Mouse (Mus musculus) brain, adult 2 months (tissue): Measurements from ENCODE around the gene Ccdc188.

Experiments used
- DNase-seq: peaks from one replicate; pipeline ENCODE4 v3.0.0; 2011; ENCODE audit warnings: low read depth, low spot score

The Ccdc188 gene

DNA sequence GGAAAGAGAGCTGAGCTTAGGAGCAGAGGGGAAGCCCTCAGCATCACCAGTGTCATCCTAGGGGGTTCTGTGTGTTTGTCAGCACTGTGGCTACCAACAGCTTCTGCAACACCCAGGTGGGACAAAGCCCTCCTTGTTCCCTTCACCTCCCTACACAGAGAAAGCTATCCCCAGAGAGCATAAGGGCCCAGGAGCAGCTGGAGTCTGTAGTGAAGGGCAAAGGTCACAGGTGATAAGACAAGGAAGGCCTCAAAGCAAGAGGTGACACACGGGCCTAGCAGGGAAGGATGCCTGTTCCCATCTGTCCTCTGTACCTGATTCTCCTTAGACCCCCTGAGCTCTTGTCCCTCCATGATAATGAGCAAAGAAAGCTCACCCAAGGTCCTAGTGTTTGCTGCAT is 16.1 kb upstream of the Ccdc188 start:
- no peak for DNase-seq

GRCm38 (mm10) chr16:18202061-18202460 is 15.6 kb upstream of the Ccdc188 start:
- no peak for DNase-seq

GRCm38 (mm10) chr16:18203430-18204091 is 14.1 kb upstream of the Ccdc188 start:
- no peak for DNase-seq

DNA sequence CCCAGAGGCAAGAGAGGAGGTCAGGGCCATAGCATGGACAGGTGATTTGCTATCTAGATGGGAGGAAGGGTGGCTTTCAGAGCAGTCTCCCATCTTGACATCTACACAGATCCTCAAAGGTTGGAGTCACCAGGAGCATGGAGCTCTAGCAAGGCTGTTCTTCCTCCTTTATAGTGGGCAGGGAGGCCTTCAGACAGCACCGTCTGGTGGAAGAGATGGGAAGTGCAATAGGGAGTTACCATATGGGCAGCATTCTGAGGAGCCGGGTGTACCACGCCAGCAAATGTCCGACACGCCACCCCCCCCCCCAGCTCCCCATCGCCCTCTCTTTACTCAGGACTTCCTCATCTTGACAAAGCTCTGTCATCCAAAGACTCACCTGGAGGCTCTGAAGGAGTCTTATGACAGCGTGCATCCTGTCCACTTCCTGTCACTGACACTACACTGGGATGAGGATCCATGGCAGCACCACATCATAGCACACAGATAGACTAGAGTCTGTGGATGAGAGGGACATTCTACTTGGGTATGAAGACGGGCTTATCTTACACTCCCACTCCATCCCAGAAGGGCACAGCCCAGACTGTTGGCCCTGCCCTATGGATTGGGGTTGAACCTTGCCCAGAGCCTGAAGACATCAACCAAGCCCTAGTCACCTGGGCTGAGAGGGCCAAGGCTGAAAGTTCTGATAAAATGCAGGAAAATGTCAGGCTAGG is 6.8 kb upstream of the Ccdc188 start:
- DNase-seq, result peak; percentile 85

- peak; percentile 93 for DNase-seq
Measured at GRCm38 (mm10) chr16:18211417-18212171, 6.1 kb upstream of the Ccdc188 start.

DNA sequence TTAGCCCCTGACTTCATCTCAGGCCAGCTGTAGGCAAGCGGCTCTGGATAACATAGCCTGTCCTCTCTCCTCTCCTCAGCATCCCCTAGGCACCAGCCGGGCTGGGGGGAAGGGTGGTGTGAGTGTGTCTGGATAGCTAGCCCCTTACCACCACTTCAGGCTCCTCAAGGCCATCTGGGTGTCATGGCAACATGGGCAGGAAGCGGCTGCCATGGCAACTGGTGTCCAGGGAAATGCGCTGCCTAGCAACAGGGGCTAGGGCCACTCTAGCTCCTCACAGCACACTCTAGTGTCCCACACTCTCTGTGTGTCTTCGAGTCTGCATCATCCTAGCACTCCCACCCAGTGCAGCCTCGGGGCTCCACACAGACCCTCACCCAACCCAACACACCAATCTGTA is 4.0 kb upstream of the Ccdc188 start:
- peak; percentile 88 for DNase-seq

DNA sequence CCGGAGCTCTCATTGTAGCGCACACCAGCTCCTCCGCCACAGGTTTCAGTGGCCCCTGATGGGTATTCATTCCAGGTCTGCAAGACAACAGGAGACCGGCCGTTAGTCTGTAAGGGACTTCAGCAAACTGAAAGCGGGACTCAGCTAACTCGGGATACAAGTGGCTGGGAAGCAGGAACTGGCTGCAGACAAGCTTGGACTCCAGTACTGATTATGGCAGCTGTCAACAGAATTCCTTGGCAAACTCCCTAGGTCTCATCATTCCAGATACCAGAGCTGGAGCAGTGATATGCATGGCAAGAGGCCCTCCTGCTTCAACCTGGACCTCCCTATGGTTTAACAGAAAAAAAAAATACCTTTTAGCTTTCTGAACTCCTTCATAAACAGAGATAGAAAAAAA is 2.8 kb upstream of the Ccdc188 start:
- peak; percentile 48 for DNase-seq

DNA sequence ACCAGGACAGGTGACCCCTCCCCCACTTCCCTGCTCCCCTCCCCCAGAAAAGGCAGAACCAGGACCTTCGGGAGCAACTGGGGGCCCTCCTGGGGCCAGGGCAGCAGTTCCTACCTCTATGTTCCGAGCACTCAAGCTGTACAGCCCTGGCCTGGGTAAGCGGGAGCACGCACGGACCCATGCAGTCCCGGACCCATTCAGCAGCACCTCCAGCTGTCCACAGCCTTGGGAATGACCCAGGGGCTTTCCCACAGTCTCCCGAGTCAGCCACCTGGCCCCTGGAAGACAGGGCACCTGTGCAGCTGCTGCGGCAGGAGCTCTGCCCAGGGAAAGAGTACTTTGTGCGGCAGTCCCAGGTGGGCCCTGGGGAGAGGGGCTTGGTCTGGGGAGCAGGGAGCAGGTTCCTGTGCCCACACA is 909 bp downstream of the Ccdc188 start:
- DNase-seq, result no peak

DNA sequence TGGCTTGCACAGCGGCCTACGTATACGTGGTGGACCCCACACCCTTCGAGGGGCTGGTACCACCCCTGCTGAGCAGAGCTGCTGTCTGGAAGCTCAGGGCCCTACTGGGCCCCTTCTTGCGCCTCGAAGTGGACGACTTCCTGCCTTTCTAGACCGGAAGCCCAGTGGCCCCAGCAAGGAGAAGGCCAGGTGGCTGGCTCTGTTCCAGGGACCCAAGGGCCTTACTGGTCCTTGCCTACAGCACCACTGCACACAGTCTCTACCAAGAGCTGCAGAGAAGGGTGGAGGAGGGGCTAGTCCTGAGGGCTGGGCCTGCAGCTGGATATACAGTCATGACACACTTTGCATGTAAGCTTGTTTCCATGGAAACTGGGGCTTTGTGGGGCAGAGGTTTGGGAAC is 2.3 kb downstream of the Ccdc188 start:
- DNase-seq, result peak; percentile 77

- no peak for DNase-seq
Measured at GRCm38 (mm10) chr16:18220856-18221542, 3.3 kb downstream of the Ccdc188 start.

- DNase-seq, result no peak
Measured at GRCm38 (mm10) chr16:18221543-18221898, 3.8 kb downstream of the Ccdc188 start.

DNA sequence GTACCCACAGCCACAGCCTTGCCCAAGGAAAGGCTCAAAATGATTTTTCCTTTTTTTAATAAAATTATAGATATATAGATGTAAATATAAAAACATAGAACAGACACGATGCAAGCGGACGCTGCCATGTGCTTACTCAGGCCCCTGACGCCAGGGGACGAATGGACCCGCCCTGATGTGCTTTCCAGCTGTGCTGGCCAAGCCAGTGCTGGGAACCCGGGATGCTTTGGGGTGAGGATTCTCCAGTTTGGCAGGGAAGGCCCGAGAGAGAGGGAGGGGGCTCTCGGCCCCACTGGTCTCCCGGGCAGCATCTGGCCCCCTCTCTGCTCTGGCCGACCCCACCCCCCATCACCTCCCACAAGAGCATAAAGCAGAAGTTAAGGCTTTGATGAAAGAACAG is 4.5 kb downstream of the Ccdc188 start:
- DNase-seq, result no peak

DNA sequence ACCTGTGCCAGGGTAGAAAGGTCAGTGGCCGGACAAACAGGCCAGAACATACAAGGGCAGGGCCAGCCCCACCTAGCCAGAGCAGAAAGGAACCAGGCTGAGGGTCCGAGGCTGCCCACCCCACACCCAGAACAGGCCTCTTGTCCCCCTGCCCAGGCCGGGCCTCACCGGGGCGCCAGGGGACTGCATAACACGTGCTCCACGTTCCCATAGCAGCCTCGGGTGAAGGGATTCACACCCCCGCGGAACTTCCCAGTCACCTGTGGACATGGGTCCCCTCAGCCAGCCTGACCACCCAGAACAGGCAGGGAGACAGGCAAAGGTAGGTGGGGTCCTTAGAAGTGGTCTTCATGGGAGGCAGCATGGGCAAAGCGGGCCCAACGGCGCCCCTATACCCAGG is 9.5 kb downstream of the Ccdc188 start:
- DNase-seq, result no peak

- no peak for DNase-seq
Measured at GRCm38 (mm10) chr16:18227897-18228422, 10.3 kb downstream of the Ccdc188 start.

- peak; percentile 89 for DNase-seq
Measured at GRCm38 (mm10) chr16:18228856-18229255, 11.2 kb downstream of the Ccdc188 start.

DNA sequence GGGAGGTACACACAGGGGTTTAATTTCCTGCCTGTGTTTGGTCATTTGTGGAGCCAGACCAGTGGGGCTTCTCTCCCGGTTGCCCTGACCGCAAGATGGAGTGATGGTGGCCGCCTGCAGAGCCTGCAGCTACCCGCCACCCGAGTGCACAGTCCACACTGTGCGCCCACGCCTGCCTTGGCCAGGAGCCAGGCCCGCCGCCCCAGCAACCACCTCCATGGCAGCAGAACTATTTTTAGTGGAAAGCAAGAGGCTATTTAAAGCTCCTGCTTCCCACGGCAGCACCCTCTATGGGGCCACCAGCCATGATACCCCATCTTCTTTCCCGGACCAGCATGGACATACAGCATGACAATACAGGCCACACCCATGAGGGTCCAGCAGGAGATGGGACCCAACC is 11.9 kb downstream of the Ccdc188 start:
- DNase-seq, result peak; percentile 90

- peak; percentile 32 for DNase-seq
Measured at GRCm38 (mm10) chr16:18230617-18231016, 12.9 kb downstream of the Ccdc188 start.

- DNase-seq, result no peak
Measured at GRCm38 (mm10) chr16:18231047-18231446, 13.4 kb downstream of the Ccdc188 start.

DNA sequence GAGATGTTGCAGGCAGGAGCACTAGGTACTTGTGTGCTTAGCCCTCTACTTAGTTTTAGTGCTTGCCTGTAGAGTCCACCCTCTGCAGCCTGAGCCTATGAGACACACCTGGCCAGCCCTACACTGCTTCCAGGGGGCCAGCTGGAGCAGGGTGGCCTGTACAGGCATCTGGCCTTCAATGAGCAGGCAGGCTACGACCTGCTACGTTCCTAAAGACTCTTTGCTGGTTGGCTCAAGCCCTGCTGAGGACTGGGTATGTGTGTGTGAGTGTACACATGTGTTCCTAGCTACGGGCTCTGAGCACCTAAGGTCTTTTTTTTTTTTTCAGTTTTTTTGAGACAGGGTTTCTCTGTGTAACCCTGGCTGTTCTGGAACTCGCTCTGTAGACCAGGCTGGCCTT is 13.8 kb downstream of the Ccdc188 start:
- no peak for DNase-seq

DNA sequence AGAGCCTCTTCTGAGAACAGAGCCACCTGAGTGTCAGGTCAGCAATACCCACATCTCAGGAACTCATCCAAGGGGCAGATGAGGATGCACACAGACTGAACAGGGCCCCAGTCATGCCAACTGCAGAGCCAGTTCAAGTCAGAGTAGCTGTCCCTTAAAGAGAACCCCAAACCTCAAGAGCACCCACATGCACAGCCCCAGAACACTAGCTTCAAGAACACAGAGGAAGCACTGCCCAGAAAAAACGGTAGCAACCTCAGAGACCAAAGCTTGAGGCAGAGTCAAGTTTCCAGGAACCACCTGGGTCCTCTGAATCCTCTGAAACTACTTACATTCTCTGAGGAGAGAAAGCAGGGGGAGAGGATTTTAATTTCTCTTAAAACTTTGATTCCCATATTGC is 15.8 kb downstream of the Ccdc188 start:
- DNase-seq, result no peak

- DNase-seq, result peak; percentile 58
Measured at GRCm38 (mm10) chr16:18233919-18234670, 16.4 kb downstream of the Ccdc188 start.
